Mouse (Mus musculus): ENCODE data around the gene Phactr1.

The Phactr1 gene

DNA sequence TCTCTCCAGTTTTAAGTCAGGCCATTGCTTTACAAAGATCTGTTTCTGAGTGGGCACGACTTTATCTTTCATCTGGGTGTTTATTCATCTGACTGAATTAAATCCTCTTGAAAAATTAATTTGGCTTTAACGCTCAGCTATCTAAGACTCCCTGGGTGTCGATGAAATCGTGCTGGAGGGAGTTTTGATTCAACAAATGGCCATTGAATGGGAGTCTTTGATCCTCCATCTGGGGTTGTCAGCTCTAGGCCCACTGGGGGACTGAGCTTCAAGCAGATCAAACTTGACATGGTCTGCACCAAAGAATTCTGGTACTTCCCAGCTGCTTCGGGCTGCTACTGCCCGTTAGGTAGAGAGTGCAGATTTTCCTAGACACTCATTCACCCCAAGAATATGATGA is 374.7 kb downstream of the Phactr1 start:
- no peak for DNase-seq

DNA sequence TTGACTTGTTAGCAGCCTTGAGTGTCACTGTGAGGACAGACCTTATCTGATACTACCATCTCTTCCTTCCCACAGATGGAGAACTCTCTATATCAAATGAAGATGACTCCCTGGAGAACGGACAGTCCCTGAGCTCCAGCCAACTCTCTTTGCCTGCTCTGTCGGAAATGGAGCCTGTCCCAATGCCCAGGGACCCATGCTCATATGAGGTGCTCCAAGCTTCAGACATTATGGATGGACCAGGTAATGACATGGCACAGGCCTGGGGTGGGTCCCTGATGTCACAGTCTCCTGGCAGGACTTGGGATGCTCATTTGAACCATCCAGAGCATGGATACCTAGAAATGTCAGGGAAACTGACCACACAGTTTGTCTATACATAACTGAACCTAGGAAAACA is 376.7 kb downstream of the Phactr1 start:
- no peak for DNase-seq

DNA sequence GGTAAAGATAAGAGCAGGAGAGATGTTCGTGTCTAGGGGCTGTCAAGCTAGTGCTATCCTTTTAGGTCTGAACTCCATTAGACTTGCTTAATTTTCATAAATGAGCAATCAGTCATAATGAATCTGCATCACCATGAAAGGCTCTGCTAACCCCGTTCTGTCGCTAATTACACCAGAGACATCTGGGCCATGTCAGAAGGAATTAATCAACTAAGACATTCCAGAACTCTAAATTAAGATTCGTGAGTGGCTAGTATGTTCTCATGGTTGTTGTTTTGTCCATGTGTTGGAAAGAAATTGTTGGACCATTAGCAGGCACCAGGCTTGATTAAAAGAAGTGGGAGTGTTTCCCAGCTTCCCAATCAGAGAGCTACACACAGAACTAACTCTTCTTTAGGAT is 382.9 kb downstream of the Phactr1 start:
- no peak for DNase-seq

DNA sequence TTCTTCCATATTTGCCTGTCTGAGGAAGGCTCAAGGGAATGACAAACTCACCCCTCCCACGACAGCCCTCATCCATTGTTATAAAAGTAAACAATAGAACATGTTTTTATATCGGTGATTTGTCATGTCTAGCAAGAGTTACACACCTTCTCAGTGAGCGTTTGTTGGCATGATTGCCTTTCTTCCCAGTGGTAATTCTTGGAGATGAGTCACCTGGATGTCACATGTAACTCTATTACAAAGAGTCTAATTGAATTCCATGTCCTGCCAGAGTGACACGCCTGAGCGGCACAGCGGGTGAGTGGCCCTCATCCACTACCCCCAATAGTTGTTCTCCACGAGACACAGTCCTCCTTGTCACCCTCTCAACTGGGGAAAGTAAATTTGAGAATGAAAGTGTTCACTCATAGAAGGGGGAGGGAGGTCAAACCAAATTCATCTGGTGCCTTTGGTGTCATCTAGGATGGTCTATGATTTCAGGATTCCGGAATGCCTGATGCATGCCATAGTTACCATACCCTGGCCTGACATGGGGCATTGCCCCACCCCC is 388.4 kb downstream of the Phactr1 start:
- no peak for DNase-seq

DNA sequence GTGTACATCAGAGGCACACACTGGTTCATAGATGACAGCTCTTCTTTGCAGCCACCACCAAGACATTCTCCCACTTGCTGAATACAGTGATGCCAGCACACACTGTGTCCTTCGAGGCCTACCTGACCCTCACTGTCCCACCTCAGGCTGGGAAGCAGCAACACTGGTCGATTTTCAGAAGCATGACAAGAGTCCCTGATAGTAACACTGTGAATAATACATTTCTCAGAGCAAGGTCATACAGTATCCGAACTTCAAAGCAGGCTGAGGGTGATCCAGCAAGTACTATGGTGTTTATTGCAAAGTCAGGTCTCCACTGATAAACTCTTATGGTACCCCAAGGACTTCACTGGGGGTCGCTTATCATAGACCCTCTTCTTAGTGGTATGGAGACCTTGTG is 390.1 kb downstream of the Phactr1 start:
- no peak for DNase-seq

DNA sequence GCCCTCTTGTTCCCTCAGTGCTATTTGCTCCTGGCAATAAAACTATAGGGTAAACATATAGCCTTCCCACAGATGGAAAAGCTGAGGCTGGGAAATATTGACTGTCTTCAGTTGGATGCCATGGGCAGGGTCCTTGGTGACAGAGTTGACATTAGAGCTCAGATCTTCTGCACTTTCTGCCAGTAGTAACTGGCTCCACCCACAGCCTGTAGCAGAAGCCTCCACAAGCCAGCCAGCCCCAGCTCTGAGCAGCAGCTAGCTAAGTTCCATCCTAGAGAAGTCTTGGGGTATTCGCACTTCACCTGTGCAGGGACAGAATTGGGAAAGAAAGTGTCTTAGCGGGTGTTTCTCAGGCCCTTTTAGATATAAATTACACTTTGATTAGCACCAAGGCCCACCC is 390.5 kb downstream of the Phactr1 start:
- DNase-seq, result no peak

DNA sequence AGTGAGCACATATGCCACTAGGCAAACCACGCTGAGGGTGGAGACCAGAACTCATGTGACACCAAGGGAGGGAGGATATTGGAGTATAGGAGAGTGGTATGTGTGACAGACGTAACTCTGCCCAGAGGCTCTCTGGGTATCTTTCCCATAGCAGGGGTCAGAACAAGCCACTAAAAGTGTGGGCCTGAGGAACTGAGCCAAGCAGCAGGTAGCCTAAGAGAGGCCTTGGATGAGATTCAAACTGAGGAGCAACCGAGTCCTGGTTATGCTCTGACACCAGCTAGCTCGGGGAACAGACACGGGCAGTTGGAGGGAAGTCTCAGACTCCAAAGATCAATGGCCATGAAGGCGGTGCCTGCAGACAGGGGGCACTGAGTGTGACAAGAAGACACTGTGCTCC is 395.0 kb downstream of the Phactr1 start:
- DNase-seq, result no peak

DNA sequence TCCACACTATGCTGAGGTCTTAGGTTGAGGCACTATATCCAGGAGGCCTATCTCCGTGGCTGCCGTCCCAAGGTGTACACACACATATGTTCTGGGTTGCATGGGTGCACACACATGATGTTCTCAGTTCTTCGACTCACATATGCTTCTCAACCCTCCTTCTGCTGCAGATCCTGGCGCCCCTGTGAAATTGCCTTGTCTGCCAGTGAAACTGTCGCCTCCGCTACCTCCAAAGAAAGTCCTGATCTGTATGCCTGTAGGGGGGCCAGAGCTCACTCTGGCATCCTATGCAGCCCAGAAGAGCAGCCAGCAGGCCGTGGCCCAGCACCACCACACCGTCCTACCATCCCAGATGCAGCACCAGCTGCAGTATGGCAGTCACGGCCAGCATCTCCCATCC is 397.1 kb downstream of the Phactr1 start:
- DNase-seq, result peak; percentile 51

DNA sequence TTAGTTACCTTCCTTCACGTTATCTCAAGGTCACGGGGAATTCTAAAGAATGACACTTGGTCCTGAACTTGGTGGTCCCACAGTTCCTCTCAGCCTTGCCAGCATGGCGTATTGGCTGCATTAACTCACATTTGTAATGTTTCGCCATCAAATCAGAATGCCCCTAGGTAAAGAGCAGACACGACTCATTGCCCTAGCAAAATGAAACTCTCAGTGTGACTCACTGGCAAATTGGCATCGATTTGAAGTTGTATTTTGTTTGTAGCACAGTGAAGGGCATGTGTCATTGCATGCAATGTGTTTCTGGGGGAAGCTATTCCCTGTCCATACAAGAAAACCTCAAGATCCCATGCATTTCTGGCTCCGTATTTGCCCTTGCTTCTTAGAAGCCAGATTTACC is 404.8 kb downstream of the Phactr1 start:
- no peak for DNase-seq

DNA sequence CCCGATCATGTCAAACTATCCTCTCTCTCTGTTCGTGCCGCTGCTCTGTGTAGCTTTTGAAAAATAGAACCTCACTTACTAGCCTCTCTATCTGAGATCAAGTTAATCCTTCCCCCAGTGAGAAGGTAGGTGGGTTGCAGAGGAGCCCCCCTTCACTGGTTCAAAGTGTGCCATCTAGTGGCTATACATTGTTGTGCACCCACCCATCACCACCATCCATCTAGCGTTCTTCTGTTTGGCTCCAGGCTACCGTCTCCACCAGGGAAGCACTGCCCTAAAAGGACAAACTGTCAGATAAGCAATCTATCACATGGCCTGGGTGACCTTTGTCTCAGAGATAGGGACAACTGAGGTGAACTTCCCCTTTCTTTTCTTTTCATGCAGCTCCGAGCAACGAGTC is 413.9 kb downstream of the Phactr1 start:
- DNase-seq, result no peak

DNA sequence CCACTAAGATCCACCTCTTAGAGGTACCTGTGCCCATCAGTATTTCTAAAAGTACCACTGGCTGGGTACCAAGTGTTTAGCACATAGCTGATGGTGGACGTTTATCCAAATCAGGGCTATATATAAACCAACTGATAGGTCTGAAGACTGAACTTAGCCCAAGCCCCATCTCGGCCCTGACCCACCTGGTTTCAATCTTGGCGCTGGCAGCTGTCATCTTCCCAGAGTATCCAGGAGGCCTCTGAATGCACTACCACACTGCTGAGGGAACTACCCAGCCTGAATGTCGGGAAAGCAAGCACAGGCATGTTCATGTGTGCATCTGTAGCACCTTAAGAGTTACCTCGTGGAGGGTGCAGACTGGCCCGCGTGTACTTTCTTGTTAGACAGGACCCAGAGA is 422.5 kb downstream of the Phactr1 start:
- DNase-seq, result no peak

DNA sequence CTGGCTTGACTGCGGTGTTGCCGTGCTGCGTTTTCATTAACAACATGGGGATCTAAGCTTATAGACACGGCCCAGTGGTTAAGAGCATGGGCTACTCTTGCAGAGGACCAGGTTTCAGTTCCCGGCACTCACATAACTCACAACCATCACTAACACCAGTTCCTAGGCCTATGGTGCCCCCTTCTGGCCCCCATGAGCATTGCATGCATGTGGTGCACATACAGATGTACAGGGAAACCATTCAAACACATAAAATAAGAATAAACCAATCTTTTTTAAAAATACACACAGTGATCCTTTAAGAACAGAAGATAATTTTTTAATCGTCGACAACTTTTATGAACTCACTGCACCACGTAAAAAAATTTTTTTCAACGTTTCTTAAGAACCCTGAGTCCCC is 424.1 kb downstream of the Phactr1 start:
- DNase-seq, result no peak

DNA sequence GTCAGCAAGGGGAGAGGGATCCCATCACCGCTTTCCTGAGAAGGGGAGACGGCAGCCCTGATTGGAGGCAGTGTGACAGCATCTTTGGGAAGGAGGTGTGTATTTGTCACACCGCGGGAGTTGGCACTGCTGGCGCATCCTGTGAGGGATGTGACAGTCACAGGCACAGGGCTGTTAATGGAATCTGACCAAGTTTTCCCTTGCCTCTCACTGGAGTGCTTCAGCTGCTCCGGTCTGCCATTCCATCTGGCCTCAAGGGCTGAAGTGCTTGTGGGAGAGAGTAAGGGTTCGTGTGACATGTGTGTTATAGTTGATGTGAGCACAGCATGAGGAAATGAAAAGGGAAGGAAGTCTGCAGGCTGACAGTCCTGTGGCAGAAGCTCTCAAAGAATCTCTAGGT is 431.9 kb downstream of the Phactr1 start:
- peak; percentile 87 for DNase-seq

DNA sequence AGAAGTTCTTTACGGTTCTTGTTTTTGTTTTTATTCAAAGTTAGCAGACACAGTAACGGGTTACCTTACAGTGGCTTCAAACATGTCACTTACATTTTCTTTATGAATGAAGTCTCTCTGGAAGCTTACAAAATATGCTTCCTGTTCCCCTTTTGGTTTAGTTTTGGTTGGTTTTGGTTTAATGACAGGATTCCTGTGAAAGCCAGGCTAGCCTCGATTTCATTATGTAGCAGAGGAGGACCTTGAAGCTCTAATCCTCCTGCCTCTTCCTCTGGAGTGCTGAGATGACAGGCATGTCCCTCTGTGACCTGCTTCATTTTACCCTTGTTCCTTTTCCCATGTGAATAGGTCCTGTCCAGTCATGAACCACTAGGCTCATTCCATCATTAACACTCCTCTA is 432.3 kb downstream of the Phactr1 start:
- DNase-seq, result no peak

DNA sequence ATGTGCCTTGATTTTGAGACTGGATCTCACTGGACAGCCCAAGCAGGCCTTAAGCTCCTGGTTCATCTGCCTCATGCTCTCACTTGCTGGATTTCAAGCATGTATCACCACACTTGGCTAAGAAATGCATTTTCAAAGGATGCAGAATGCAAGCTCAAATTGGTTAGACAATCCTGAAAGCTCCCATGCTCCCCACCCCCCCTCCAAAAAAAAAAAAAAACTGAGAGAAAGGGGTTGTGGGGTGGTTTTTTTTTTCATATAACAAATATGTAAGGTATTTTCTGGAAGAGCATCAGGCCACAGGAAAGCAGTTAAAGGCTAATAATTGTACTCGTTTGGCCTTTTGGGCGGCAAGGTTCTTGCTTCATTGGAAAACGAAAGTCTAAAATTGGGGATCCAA is 432.7 kb downstream of the Phactr1 start:
- DNase-seq, result no peak

DNA sequence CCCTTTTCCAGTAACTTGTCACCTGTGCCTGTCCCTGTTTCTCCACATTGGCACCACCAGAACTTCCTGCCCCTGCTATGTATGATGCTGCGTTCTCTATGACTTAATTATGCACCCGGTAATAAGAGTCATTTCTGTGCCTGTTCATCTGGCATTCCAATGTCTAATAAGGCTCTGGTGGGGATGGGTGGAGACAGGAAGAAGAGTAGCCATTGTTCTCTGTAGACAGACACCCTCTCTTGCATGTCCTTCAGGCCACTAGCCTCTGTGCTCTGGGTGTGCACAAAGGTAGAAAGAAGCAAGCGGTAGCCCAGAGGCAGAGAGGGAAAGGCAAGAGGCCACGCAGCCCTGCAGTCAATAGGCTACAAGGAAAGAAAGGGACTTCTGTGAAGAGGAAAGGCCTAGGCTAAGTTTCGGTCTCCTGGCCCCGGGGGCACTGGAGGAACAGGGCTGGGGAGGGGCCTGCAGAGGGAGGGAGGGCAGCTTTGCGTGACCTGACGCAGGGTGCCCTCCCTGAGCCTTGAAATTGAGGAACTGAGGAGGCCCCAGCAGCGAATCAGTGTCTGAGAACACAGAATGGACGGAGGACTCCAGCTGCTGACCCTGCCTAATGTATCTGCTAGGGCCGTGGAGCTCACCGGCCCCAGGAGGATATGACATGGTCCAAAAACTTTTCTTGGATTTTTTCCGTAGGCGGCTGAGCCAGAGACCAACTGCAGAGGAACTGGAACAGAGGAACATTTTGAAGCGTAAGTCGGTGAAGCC is 442.1 kb downstream of the Phactr1 start:
- peak; percentile 57 for DNase-seq

DNA sequence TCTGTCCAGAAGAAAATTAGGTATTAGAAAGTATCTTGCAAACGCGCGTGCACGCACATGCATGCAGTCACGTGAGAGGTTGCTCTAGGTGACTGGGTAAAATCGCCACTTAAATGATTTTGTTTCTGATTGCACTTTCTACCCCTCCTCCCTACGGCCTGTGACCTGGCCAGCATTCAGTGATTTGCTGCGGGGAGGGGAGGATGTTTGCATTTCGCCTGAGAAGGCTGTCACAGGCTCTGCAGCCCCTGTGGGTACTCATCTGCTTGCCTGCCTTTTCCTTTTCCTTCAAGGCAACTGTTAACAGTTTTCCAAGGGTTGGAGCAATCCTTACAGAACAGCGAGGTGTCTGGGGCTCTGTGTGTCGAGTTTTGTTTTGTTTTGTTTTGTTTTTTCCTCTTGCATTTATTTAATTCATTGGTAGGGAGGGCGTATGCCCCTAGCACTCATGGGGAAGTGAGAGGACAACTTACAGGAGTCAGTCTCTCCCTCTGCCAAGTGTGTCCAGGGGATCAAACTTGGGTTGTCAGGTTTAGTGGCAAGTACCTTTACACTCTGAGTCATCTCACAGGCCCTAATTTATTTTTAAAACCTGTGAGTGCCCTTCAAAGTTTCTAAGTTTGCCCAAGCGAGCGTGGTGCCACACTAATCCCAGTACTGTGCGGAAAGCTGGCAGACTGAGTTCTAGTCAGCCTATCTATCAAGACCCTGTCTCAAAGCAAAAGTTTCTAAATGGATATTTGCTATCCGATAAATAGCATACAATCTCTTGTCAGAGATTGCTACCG is 443.7 kb downstream of the Phactr1 start:
- DNase-seq, result no peak

DNA sequence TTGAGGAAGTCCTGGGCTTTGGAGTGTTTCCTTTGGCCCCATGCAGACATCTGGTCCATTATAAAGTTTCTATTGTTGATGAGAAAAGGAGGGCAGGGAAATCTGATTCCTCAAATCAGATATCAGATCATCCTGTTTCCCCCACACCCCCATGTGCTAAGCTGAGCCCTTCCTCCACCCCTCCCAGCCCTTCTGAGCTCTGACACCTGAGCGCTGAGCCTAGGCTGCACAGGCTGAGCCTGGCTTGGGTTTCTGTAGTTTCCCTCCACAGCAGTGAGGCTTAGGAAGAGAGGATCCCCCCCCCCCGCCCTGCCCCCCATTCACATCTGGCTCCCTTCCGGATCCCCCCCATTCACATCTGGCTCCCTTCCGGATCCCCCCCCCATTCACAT is 444.3 kb downstream of the Phactr1 start:
- no peak for DNase-seq

DNA sequence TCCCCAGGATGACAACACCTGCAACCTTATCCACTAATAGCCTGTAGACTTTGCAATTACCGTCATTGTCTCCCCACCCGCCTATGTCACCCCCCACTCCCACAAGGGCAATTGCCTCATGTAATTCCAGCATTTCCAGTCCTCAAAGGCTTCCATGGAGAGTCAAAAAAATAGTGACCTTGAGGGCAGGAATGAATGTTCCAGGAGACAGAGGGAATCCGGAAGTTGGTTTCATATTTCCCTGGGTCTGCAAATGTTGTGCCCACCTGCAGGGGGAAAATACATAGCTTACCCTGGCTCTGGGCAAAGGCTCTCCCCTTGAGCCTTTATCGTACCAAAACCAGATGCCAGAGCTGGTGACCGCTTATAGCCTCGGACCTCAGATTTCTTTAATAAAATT is 449.7 kb downstream of the Phactr1 start:
- DNase-seq, result no peak

DNA sequence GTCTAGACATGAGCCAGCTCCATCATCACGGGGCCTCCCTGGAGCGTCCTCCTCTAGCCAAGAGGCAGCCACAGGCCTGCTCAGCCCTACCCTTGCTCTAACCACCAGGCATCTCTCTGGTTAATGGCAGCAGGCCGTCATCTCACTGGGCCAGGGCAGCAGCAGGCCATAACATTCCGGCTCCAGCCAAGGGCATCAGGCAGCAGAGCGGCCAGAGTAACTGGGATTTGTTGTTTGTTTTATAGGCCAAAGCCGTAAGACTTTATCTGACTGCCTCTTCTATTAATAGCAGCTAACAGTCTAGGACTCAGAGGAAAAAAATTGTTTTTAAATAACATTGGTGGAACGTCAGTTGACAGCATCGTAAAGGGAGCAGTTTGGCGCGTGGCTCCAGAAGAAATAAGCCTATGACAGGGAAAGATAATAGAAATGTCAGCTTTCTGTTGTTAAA is 451.3 kb downstream of the Phactr1 start:
- no peak for DNase-seq

DNA sequence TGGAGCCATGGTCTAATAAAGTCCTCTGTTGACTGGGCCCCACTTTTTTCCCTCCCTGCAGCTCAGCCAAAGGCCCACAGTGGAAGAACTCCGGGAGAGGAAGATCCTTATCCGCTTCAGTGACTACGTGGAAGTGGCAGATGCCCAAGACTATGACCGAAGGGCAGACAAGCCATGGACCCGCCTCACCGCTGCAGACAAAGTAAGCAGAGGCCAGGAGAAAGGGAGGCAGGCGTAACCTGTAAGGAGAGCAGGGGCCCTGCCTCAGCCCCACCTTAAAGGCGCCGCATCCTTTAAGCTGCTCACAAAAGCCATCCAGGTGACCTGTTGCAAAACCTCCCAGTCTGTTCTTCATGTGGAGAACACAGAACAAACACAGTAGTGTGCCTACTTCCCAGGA is 452.4 kb downstream of the Phactr1 start:
- DNase-seq, result no peak

DNA sequence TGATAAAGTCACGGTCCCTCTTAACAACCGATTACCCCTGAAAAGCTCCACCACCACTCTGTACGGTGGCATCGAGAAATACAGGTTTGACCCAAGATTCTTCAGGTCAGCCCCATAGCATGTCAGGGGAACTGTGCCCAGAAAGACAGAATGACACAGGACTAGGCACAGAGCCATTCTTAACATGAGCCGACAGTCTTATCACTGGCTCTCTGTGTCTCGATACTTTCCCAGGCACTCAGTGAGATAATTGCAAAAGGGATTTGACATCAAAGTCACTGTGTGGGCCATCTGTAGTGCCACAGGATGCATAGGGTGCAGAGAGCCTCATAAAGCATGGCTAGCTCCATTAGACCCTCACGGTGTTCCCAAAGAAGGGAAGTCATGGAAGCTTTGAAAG is 453.0 kb downstream of the Phactr1 start:
- DNase-seq, result no peak

DNA sequence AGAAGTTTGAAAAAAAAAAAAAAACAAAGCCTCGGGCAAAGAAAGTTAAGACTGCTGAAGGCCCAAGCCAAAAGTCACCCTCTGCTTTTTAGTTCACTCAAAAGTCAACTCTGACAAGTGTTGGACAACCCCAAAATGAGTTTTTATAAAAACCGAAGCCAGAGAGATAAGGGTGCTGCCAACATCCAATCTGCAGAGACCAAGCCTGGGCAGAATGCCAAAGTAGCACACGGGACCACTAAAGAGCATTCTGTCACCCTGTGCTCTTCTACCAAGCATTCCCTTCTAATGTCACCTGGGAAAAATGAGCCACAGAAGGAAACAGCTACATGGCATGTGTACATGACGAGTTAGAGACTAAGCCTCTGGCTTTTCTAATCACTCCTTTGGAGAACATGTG is 454.0 kb downstream of the Phactr1 start:
- DNase-seq, result no peak

DNA sequence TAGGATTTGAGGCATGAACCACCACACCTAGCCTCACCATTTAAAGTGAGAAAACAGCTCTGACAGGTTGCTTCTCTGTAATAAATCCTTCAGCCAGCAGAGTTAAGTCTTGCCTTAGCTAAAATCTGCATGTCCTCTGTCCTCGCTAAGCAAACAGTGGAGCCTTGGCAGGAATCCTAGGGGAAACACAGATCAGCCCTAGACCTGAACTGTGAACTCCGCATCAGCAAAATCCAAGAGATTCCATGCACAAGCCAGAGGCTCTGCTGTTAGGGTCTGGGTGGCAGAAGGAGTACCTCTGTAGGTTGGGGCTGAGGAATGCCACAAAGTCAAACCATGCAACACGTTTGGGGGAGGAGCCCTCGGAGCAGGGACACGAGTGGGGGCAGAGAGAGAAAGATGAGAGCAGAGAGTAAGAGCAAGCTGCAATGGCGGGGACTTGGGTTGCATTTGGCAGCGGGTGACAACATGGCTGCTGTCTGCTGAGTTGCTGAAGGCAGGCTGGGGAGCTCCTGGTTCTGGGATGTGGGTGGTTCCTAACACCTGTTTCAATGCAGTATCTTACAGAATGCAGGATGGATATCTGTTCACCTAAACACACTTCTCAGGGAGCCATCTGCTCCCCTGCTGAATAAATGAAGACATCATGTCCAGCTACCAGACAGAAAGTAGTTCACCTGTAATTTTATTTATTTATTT is 464.4 kb downstream of the Phactr1 start:
- DNase-seq, result peak; percentile 54
